Mouse (Mus musculus): ENCODE measurements at regions not wholly inside any gene's neighbourhood (a gene's known extent, or its start where the extent isn't known, plus 50 kb on each side); places are given as distances from the start of the nearest gene placed in this dataset.

DNA sequence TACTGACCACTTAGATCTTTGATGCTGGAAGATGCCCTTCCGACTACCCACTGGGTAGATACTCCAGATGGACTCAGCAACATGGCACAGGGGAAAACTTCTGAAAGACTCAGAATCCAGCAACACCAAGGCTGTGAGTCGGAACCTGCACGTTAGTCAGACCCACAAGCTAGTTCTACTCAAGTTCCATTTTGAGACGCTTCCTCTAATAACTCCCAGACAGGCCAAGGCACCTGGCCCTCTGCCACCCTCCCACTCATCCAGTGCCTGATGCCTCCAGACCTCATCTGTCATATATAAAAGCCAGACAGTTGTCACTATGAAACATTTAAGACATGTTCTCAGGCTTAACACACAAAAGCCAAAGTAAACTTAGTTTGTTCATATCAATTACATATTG lies 121.9 kb upstream of the Gm15217 start:
- H3K9me3 ChIP-seq (replicated peaks; ENCODE audit: insufficient read depth, low read length): no peaks in the 10 kb centered on the region
- DNase-seq (ENCODE audit: low read depth, low spot score): no peak
- no peak overlapping the region for H3K27ac ChIP-seq (ENCODE audit: control insufficient read depth, low read depth, low read length)
- H3K9ac ChIP-seq (ENCODE audit: control insufficient read depth, low read depth, low read length, poor library complexity, severe bottlenecking): no peak overlapping the region
- H3K27me3 ChIP-seq (ENCODE audit: control insufficient read depth in 1 of 2, insufficient read depth in 2 of 2, low read length in 2 of 2): no peaks in the 10 kb centered on the region
- H3K79me2 ChIP-seq (ENCODE audit: control insufficient read depth, insufficient read depth, low read length, poor library complexity): no peaks in the 10 kb centered on the region
- no peaks in the 10 kb centered on the region for H3K36me3 ChIP-seq (ENCODE audit: control insufficient read depth in 1 of 2, insufficient read depth in 2 of 2, low read length in 2 of 2)
- H3K4me1 ChIP-seq (ENCODE audit: control insufficient read depth in 1 of 2, insufficient read depth in 2 of 2, low read length in 2 of 2): no peaks in the 10 kb centered on the region
- H3K4me3 ChIP-seq (ENCODE audit: control insufficient read depth in 1 of 2, insufficient read depth in 1 of 2, low read depth in 2 of 2, low read length in 2 of 2): no peak overlapping the region
- TF ChIP-seq POLR2AphosphoS5 (IDR thresholded peaks at IDR 0.05; ENCODE audit: borderline replicate concordance, low read depth, low read length) (no peak), ZNF384 (IDR thresholded peaks at IDR 0.05; ENCODE audit: low read depth, low read length) (no peak), SMC3 (IDR thresholded peaks at IDR 0.05; ENCODE audit: low read depth, low read length) (no peak), GABPA (IDR thresholded peaks at IDR 0.05; ENCODE audit: low read depth, low read length) (no peak), E2F4 (IDR thresholded peaks at IDR 0.05; ENCODE audit: borderline replicate concordance, low read depth, low read length) (no peak), ZC3H11A (IDR thresholded peaks at IDR 0.05; ENCODE audit: low read depth, low read length) (no peak), BHLHE40 (IDR thresholded peaks at IDR 0.05; ENCODE audit: borderline replicate concordance, low read depth, low read length) (no peak)

DNA sequence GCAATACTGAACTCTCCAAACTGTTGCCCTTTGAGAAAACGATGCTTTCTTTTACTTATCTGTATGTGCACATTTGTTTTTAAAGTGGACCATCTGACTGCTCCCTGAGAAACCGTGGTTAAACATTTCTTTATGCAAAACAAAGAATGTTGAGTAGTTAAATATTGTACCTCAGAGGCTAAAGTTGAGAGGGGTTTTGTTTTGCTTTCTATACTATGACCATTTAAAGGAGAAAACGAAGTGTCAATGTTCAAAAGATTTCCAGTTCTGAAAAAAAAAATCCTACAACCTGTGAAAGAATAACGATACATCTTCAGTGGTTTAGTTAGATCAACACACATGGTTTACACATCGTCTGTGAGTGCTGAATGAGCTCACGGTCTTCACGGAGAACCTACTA lies 120.7 kb upstream of the Gm15217 start:
- Histone ChIP-seq H3K4me3 (ENCODE audit: control insufficient read depth in 1 of 2, insufficient read depth in 1 of 2, low read depth in 2 of 2, low read length in 2 of 2) (no peak overlapping the region), H3K36me3 (ENCODE audit: control insufficient read depth in 1 of 2, insufficient read depth in 2 of 2, low read length in 2 of 2) (no peaks in the 10 kb centered on the region), H3K27ac (ENCODE audit: control insufficient read depth, low read depth, low read length) (no peak overlapping the region), H3K9ac (ENCODE audit: control insufficient read depth, low read depth, low read length, poor library complexity, severe bottlenecking) (no peak overlapping the region), H3K79me2 (ENCODE audit: control insufficient read depth, insufficient read depth, low read length, poor library complexity) (no peaks in the 10 kb centered on the region), H3K4me1 (ENCODE audit: control insufficient read depth in 1 of 2, insufficient read depth in 2 of 2, low read length in 2 of 2) (no peaks in the 10 kb centered on the region), H3K27me3 (ENCODE audit: control insufficient read depth in 1 of 2, insufficient read depth in 2 of 2, low read length in 2 of 2) (no peaks in the 10 kb centered on the region), H3K9me3 (replicated peaks; ENCODE audit: insufficient read depth, low read length) (no peaks in the 10 kb centered on the region)
- TF ChIP-seq SMC3 (IDR thresholded peaks at IDR 0.05; ENCODE audit: low read depth, low read length) (no peak), GABPA (IDR thresholded peaks at IDR 0.05; ENCODE audit: low read depth, low read length) (no peak), JUND (IDR thresholded peaks at IDR 0.05; ENCODE audit: low read depth, low read length) (no peak), POLR2A (IDR thresholded peaks at IDR 0.05; ENCODE audit: control insufficient read depth in 1 of 2, insufficient read depth in 1 of 2, low read depth in 1 of 2, low read length in 2 of 2, poor library complexity in 1 of 2) (no peak), E2F4 (IDR thresholded peaks at IDR 0.05; ENCODE audit: borderline replicate concordance, low read depth, low read length) (no peak), KAT2A (conservative IDR thresholded peaks at IDR 0.05; ENCODE audit: low read depth, low read length) (no peak), TCF12 (IDR thresholded peaks at IDR 0.05; ENCODE audit: low read depth, low read length) (no peak), SIN3A (IDR thresholded peaks at IDR 0.05; ENCODE audit: low read length) (no peak), POLR2AphosphoS2 (IDR thresholded peaks at IDR 0.05; ENCODE audit: low read length) (no peak), POLR2AphosphoS5 (IDR thresholded peaks at IDR 0.05; ENCODE audit: borderline replicate concordance, low read depth, low read length) (no peak)
- DNase-seq (ENCODE audit: low read depth, low spot score): no peak

DNA sequence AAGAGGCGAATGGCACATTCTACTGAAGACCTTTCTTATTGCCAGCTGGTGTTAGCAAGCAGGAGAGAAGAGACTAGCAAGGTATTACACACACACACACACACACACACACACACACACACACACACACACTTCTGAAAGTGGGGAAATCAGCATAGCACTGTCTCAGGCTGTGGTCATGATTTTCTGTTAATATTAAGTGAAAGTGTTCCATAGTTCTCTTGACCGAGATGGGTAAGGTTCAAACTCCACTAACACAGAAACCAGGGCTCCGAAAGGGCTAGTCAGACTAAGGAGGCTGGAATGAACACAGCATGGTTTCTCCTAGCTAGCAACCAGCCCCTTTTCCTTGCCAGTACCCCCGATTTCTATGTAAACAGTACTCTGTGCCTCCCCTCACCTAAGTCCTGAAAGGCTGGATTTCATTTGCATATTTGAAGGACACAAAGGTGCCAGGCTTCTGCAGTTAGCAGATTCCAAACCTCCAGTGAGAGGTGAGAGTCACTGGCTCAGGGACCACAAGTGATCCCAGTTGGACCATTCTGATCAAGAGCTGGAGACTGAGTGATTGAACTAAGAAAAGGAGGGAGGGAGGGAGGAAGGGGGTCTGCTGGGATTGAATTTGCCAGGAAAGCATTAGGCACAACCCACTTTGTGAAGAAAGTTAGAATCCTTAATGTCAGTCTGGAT lies 118.8 kb upstream of the Gm15217 start:
- no peak for DNase-seq (ENCODE audit: low read depth, low spot score)
- Histone ChIP-seq H3K4me1 (ENCODE audit: control insufficient read depth in 1 of 2, insufficient read depth in 2 of 2, low read length in 2 of 2) (no peaks in the 10 kb centered on the region), H3K4me3 (ENCODE audit: control insufficient read depth in 1 of 2, insufficient read depth in 1 of 2, low read depth in 2 of 2, low read length in 2 of 2) (no peak overlapping the region), H3K9me3 (replicated peaks; ENCODE audit: insufficient read depth, low read length) (no peaks in the 10 kb centered on the region), H3K9ac (ENCODE audit: control insufficient read depth, low read depth, low read length, poor library complexity, severe bottlenecking) (no peak overlapping the region), H3K36me3 (ENCODE audit: control insufficient read depth in 1 of 2, insufficient read depth in 2 of 2, low read length in 2 of 2) (no peaks in the 10 kb centered on the region), H3K27ac (ENCODE audit: control insufficient read depth, low read depth, low read length) (no peak overlapping the region), H3K79me2 (ENCODE audit: control insufficient read depth, insufficient read depth, low read length, poor library complexity) (no peaks in the 10 kb centered on the region), H3K27me3 (ENCODE audit: control insufficient read depth in 1 of 2, insufficient read depth in 2 of 2, low read length in 2 of 2) (no peaks in the 10 kb centered on the region)
- TF ChIP-seq CTCF (IDR thresholded peaks at IDR 0.05 in 2 of 3, conservative IDR thresholded peaks at IDR 0.05 in 1 of 3; ENCODE audit: control insufficient read depth in 1 of 3, insufficient read depth in 1 of 3, low read depth in 2 of 3, low read length in 3 of 3, poor library complexity in 1 of 3, severe bottlenecking in 1 of 3): no peak
- TF ChIP-seq SMC3 (IDR thresholded peaks at IDR 0.05; ENCODE audit: low read depth, low read length): no peak
- TF ChIP-seq USF2 (IDR thresholded peaks at IDR 0.05; ENCODE audit: borderline replicate concordance in 1 of 2, insufficient read depth in 1 of 2, low read depth in 1 of 2, low read length in 2 of 2): no peak
- no peak for TF ChIP-seq USF1 (IDR thresholded peaks at IDR 0.05; ENCODE audit: low read depth, low read length)
- no peak for TF ChIP-seq RCOR1 (IDR thresholded peaks at IDR 0.05; ENCODE audit: low read depth, low read length)
- no peak for TF ChIP-seq MAZ (IDR thresholded peaks at IDR 0.05; ENCODE audit: low read depth, low read length)

Data from MEL (cell line).